Mouse (Mus musculus) C2C12 (cell line): ENCODE measurements around the gene Aldh3b3. TPM values are rescaled to one million over a fixed set of nuclear protein-coding genes. Genes with fewer than 3 reads are reported as not detected.

Source experiments
- H3K27me3 ChIP-seq: one replicate; pipeline ENCODE4 v1.6.1; 2011; ENCODE audit not compliant: control insufficient read depth, insufficient read depth, insufficient read length
- H3K36me3 ChIP-seq: one replicate; pipeline ENCODE4 v1.6.1; 2011; ENCODE audit not compliant: control insufficient read depth, insufficient read depth
- H3K4me3 ChIP-seq: one replicate; pipeline ENCODE4 v1.5.1; 2011; ENCODE audit warnings: mild to moderate bottlenecking, control low read depth; ENCODE audit not compliant: poor library complexity, insufficient read depth, severe bottlenecking
- H3K79me2 ChIP-seq: one replicate; pipeline ENCODE4 v1.6.1; 2011; ENCODE audit not compliant: control insufficient read depth, insufficient read depth
- H3K79me3 ChIP-seq: one replicate; pipeline ENCODE4 v1.6.1; 2011; ENCODE audit warnings: low read depth, control low read depth
- H3ac ChIP-seq: one replicate; pipeline ENCODE3; 2011; ENCODE audit warnings: low read depth; ENCODE audit not compliant: control insufficient read depth, insufficient read length
- CTCF ChIP-seq: IDR thresholded peaks from one replicate; pipeline ENCODE4 v1.5.1; 2011; ENCODE audit not compliant: control insufficient read depth, insufficient read depth, insufficient read length
- MAX ChIP-seq: IDR thresholded peaks from one replicate; pipeline ENCODE4 v1.6.1; 2011; ENCODE audit warnings: mild to moderate bottlenecking, control low read depth
- MYOG ChIP-seq: IDR thresholded peaks from one replicate; pipeline ENCODE4 v1.6.1; 2011; ENCODE audit not compliant: control insufficient read depth, insufficient read length; ENCODE audit errors: extremely low read depth
- polyA plus RNA-seq: library from polyadenylated mRNA; unstranded; fragments of >200 nt; fragmentation: generic; extraction: Trizol; gene quantifications from one replicate; pipeline ENCODE4 v1.2.1, GENCODE M21; 2012; ENCODE audit warnings: missing spikeins

The Aldh3b3 gene
- polyA plus RNA-seq, 1 experiment: not detected

GRCm38 (mm10) chr19:4018743-4019583 is 60.5 kb downstream of the Aldh3b3 start:
- Histone ChIP-seq H3K36me3 (no peaks in the 10 kb centered on the region), H3K79me3 (no peaks in the 10 kb centered on the region), H3K4me3 (no peak overlapping the region), H3ac (peak overlapping the region; percentile 39), H3K27me3 (no peaks in the 10 kb centered on the region), H3K79me2 (no peaks in the 10 kb centered on the region)
- TF ChIP-seq CTCF (peak; percentile 56), MYOG (no peak), MAX (no peak)

Other genes starting within 250 kb of the Aldh3b3 start
- 5.6 TPM for gene Kmt5b, start 191.2 kb upstream of the Aldh3b3 start, polyA plus RNA-seq
- gene Chka, start 106.9 kb upstream of the Aldh3b3 start, polyA plus RNA-seq: 30.9 TPM
- 61.1 TPM for gene Tcirg1, start 51.5 kb upstream of the Aldh3b3 start, polyA plus RNA-seq
- 309 TPM for gene Ndufs8, start 45.9 kb upstream of the Aldh3b3 start, polyA plus RNA-seq
- gene Aldh3b1, start 28.8 kb upstream of the Aldh3b3 start, polyA plus RNA-seq: 6.9 TPM
- 0.29 TPM for gene Unc93b1, start 23.5 kb upstream of the Aldh3b3 start, polyA plus RNA-seq
- not detected for gene Aldh3b2, start 13.7 kb downstream of the Aldh3b3 start, polyA plus RNA-seq
- 3.5 TPM for gene Acy3, start 27.9 kb downstream of the Aldh3b3 start, polyA plus RNA-seq
- gene Tbx10, start 34.1 kb downstream of the Aldh3b3 start, polyA plus RNA-seq: 0.02 TPM
- gene Nudt8, start 41.9 kb downstream of the Aldh3b3 start, polyA plus RNA-seq: 28.1 TPM
- gene Gm49405, start 42.0 kb downstream of the Aldh3b3 start, polyA plus RNA-seq: 0.28 TPM
- gene Doc2g, start 44.7 kb downstream of the Aldh3b3 start, polyA plus RNA-seq: 0.98 TPM
- 254 TPM for gene Ndufv1, start 54.2 kb downstream of the Aldh3b3 start, polyA plus RNA-seq
- 863 TPM for gene Gstp1, start 79.3 kb downstream of the Aldh3b3 start, polyA plus RNA-seq
- gene Gstp2, start 87.4 kb downstream of the Aldh3b3 start, polyA plus RNA-seq: 7.2 TPM
- gene Gstp3, start 100.9 kb downstream of the Aldh3b3 start, polyA plus RNA-seq: 0.09 TPM
- not detected for gene Cabp2, start 122.9 kb downstream of the Aldh3b3 start, polyA plus RNA-seq
- gene Cdk2ap2, start 138.5 kb downstream of the Aldh3b3 start, polyA plus RNA-seq: 134 TPM
- 43.1 TPM for gene Pitpnm1, start 141.4 kb downstream of the Aldh3b3 start, polyA plus RNA-seq
- 208 TPM for gene Aip, start 167.2 kb downstream of the Aldh3b3 start, polyA plus RNA-seq
- gene Gpr152, start 181.1 kb downstream of the Aldh3b3 start, polyA plus RNA-seq: not detected
- gene Cabp4, start 185.4 kb downstream of the Aldh3b3 start, polyA plus RNA-seq: 0.04 TPM
- gene Coro1b, start 190.0 kb downstream of the Aldh3b3 start, polyA plus RNA-seq: 257 TPM
- 5.8 TPM for gene Ptprcap, start 195.0 kb downstream of the Aldh3b3 start, polyA plus RNA-seq
- gene Rps6kb2, start 204.7 kb downstream of the Aldh3b3 start, polyA plus RNA-seq: 19.7 TPM
- gene Carns1, start 216.8 kb downstream of the Aldh3b3 start, polyA plus RNA-seq: 2.1 TPM
- 0.26 TPM for gene Tbc1d10c, start 232.6 kb downstream of the Aldh3b3 start, polyA plus RNA-seq
- gene Ppp1ca, start 233.4 kb downstream of the Aldh3b3 start, polyA plus RNA-seq: 819 TPM
- 33.3 TPM for gene Rad9a, start 243.0 kb downstream of the Aldh3b3 start, polyA plus RNA-seq